Mouse (Mus musculus) CD4-positive, CD25-positive, alpha-beta regulatory T cell, adult 9 weeks (primary cell): Measurements from ENCODE around the gene Mat1a. TPM values are rescaled to one million over a fixed set of nuclear protein-coding genes. Genes with fewer than 3 reads are reported as not detected.

Experiments used
- polyA plus RNA-seq: library from polyadenylated mRNA; unstranded; fragments of 100-300 nt; shearing (Covaris generic); gene quantifications from one replicate; pipeline ENCODE4 v1.2.1, GENCODE M21; 2017

Gene Mat1a
- polyA plus RNA-seq: not detected

DNA sequence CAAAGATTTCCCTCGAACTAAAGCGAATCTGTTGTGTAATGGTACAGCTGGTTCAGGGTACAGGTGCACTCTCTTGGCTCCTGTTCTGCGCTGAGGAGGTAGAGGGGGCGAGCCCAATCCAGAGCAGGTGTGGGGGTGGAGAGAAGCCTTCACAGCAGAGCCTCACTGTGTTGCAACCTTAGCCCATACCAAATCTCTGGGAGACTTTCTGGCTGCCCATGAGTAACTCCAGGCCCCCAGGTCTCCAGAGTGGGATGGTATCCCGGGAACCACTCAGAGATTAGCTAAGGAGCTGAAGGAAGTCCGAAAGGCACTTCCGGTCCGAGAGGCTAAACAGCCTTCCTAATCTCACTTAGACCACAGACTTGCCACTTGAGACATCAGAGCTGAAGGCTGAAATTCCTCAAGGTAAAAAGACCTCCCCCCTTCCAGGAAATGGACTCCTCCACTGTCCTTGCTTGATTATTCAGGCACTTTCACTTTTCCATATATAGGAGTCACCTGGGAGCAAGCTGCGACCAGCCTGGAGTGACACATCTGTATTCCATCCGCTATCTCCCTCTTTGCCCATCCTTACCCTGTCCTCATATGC lies at the start of gene Mat1a:
Mat1a (plus strand) TSS at position 183 of the 592 bp plus-strand sequence.

DNA sequence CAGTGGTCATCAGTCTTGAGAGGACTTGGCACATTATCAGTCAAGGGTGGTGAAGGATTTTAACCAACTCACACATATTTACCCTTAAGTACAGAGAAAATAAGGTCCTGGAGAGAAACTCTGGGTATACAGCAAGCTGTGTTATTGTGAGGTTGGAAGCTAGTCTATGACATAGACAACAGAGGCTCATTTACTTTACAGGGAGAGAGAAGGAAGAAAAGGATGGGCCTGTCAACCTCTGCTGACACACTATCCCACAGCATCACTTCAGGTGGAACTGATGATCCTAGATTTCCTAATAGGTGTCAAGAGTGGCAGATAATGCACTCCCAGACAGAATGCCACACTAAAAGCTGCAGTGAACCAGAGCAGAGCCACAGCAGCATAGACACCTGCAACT lies 35.7 kb upstream of the Mat1a start, which contains the start of gene Dydc2:
Dydc2 (minus strand) TSS at position 101 of the 400 bp plus-strand sequence.

DNA sequence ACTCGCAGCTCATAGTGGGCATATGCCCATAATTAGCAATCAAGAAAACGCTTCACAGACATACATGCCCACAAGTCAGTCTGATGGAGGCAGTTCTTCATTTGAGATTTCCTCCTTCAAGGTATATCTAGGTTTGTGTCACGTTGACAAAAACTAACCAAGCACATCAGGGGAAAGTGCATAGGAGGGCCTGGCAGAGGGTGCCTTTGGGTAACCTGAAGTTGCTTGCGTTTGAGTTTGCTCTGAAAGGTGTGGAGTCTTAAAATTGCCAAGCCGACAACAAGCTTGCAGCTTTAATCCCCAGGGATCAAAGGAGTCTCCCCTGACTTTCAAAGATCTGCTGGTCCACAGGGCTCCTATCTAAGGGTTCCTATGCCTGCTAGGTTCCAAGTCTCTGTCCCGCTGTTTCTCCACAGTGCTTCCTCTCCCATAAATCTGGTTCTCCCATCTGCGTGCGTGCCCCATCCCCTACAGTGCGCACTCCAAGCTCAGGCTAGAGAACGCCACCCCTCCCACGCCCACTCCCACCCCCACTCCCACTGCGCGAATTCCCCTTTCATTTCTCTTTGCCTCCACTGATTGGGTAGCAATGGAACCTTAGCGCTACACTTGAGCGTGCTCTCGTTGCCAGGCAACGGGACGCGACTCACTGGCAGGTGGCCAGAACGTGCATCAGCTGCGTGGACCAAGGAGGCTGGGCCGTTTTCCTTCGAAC lies 32.4 kb upstream of the Mat1a start, which contains the start of gene Dydc1:
Dydc1 (plus strand) TSS at position 683 of the 715 bp plus-strand sequence.

GRCm38 (mm10) chr14:41131540-41131939 lies 26.7 kb downstream of the Mat1a start, which contains the start of gene Sftpa1:
TSS of gene Sftpa1 (plus strand) at chr14:41131782.

GRCm38 (mm10) chr14:41151220-41151898 lies 46.5 kb downstream of the Mat1a start, which contains the start of gene Mbl1:
TSS of gene Mbl1 (plus strand) at chr14:41151458.

Other genes with a start within 250 kb of the Mat1a start
- gene Sh2d4b, start 211.8 kb upstream of the Mat1a start, polyA plus RNA-seq: 0.76 TPM
- 118 TPM for gene Tspan14, start 138.2 kb upstream of the Mat1a start, polyA plus RNA-seq
- gene Fam213a, start 91.2 kb upstream of the Mat1a start, polyA plus RNA-seq: 11.4 TPM
- gene Dydc2, start 35.8 kb upstream of the Mat1a start, polyA plus RNA-seq: not detected
- not detected for gene Dydc1, start 32.1 kb upstream of the Mat1a start, polyA plus RNA-seq
- gene Sftpa1, start 26.7 kb downstream of the Mat1a start, polyA plus RNA-seq: not detected
- not detected for gene Mbl1, start 46.4 kb downstream of the Mat1a start, polyA plus RNA-seq
- not detected for gene Sftpd, start 80.1 kb downstream of the Mat1a start, polyA plus RNA-seq
- not detected for gene Gm2832, start 173.8 kb downstream of the Mat1a start, polyA plus RNA-seq
- gene Gm5798, start 243.6 kb downstream of the Mat1a start, polyA plus RNA-seq: not detected